Mouse (Mus musculus): ENCODE results near the gene Senp7.

DNA sequence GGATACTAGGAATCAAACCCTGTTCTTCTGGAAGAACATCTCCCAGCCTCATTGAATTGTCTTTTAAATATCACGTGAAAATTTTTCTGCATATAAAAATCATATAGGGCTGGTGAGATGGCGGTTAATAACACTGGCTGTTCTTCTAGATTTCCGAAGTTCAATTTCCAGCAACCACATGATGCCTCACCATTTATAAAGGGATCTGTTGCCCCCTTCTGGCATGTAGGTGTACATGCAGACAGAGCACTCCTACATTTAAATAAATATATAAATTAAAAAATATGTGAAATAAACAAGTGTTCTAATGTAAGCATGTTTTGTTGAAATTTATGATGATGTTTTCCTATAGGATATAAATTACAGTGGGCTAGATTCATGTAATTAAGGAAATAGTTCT lies 83.5 kb downstream of the Senp7 start:
- no peak for TF ChIP-seq POLR2A (IDR thresholded peaks at IDR 0.05; ENCODE audit: low read depth, low read length)
- no peak for TF ChIP-seq CTCF (IDR thresholded peaks at IDR 0.05; ENCODE audit: borderline replicate concordance, insufficient read depth, low read length)
